Mouse (Mus musculus) gastrocnemius, postnatal 10 days (tissue): Measurements from ENCODE around the gene Rasgrp2. TPM values are rescaled to one million over a fixed set of nuclear protein-coding genes. Genes with fewer than 3 reads are reported as not detected.

Experiments used
- DNase-seq: peaks from one replicate; pipeline ENCODE4 v3.0.0; 2021; ENCODE audit warnings: mixed read lengths
- long read RNA-seq, 2 experiments: library from polyadenylated mRNA; stranded (forward); transcript quantifications; one replicate each; pipeline ENCODE4 v2.0.0; 2021
- total RNA-seq, 2 experiments: library from RNA; stranded (reverse); gene quantifications; 2 replicates each; pipeline ENCODE4 v1.2.3; 2021

Rasgrp2 gene
- total RNA-seq: 10 to 100 TPM; 30.5 to 31.4 TPM
- long read RNA-seq, experiment 1, partial matches to known transcripts: 2 of 8 reads
- long read RNA-seq, experiment 1, other reads (novel, unspliced or antisense): 6 of 8 reads
- long read RNA-seq, experiment 2, partial matches to known transcripts: 3 of 12 reads
- long read RNA-seq, experiment 2, other reads (novel, unspliced or antisense): 9 of 12 reads

DNA sequence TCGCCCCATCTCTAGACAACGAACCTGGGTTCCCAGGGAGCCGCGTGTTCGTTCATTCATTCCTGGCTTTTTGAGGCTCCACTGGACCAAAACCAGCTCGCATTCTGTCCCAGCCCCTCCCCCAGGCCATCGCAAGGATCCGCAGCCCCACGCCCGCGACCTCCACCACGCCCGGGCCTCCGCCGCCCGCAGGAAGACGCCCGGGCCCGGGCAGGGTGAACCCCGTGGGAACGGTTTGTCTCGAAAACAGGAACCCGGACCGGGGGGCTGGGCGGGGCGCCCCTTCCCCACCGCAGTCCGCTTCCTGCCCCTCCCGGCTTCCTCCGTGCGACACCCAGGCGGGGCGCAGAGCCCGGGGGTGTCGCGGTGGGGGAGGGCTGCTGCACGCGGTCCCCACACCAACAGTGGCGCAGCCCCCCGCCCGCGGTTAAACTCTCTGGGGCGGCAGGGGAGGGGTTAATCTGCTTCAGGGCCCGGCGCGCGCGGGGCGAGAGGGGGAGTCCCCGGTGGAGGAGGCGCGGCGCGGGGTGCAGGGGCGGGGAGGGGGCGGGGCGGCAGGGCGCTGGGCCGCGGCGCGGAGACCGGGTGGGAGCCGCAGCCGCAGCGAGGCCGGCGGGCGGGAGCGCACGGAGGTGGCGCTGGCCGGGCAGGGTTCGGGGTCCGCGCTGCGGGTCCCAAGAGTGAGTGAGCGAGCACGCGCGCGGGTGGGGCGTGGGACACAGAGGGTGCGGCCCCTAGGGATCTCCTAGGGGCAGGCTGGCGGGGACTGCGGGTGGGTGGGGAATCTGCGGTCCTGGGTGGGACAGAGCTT lies at the start of gene Rasgrp2:
Gene Rasgrp2 (plus strand): TSS at position 56 of the 811 bp plus-strand sequence.
- DNase-seq: peak; percentile 56

GRCm38 (mm10) chr19:6351431-6352106 lies 47.6 kb upstream of the Rasgrp2 start:
- no peak for DNase-seq

DNA sequence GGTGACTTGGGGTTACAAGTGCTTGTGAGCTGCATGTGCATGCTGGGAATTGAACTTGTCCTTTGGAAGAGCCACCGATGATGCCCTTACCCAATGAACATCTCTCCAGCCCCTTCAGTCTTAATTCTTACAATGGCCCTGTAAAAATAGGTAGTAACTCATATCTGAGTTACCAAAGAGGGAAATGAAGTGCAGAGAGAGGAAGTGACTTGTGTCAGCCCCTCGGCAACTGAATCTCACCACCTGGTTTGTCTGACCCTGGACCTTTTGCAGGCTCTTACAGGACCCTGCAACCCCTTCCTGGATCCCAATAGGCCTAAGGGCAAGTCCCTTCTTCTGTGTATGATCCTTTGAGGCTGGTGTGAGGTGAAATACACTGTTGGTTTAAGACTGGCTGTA lies 47.0 kb upstream of the Rasgrp2 start:
- DNase-seq: no peak

GRCm38 (mm10) chr19:6354030-6354429 lies 45.1 kb upstream of the Rasgrp2 start:
- no peak for DNase-seq

GRCm38 (mm10) chr19:6361291-6361690 lies 37.8 kb upstream of the Rasgrp2 start:
- no peak for DNase-seq

GRCm38 (mm10) chr19:6363091-6363410 lies 36.1 kb upstream of the Rasgrp2 start:
- no peak for DNase-seq

DNA sequence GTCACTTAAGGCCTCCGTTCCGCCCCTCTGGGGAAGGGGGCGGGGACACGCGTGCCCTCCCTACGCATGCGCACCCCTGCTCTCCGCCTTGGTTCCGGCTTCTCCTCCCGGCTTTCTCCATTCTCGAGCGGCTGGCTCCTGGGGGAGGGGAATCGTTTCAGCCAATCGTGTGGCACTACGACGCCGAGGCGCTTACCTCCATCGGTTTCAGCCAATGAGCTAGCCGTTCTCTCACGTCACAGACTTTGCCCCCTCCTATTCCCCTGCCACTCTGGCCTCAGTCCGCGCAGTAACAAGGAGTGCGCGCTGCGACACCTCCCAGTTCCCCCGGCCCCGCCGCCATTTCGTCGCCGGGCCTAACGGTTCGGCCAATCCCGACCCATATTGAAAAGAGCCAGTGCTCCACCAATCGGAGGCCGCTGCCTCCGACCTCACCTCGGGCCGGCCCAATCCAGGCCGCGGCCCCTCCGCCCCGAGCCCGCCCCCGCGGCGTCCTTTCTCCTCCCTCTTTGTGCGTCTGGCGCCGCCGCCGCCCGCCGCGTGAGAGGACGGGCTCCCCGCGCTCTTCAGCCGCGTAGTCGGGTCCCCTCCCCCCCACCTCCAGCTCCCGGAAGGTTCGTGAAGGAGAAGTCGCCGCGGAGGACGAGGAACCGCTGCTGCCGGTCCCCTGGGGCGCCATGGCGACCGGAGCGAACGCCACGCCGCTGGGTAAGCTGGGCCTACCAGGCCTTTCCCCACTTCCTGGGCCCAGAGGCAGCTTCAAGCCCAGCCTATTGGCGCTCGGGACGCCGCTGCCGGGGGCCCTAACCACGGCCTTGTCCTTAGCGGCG lies 35.5 kb upstream of the Rasgrp2 start, which contains the start of gene Sf1:
Gene Sf1 (plus strand): TSS at position 280 of the 830 bp plus-strand sequence.
- peak; percentile 99 for DNase-seq

DNA sequence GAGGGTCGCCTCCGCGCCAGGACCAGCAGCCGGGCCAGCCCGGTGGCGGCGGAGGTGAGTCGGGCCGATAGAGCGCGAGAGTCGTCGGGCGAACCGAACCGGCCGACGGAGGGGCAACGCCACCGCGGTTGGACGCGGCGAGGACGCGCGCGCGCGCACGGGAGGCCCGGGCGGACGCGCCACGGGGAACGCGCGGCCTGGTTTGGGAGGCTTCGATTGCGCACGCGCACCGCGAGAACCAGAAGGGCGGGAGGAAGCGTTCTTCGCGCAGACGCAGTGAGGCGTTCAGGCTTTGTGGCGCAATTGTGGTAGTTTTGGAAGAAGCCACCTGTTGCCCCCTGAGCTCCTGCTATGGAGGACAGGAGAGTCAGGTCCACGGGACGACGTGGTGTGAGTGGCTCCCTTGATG lies 34.8 kb upstream of the Rasgrp2 start:
- DNase-seq: peak; percentile 96

GRCm38 (mm10) chr19:6364842-6365241 lies 34.3 kb upstream of the Rasgrp2 start:
- DNase-seq: no peak

DNA sequence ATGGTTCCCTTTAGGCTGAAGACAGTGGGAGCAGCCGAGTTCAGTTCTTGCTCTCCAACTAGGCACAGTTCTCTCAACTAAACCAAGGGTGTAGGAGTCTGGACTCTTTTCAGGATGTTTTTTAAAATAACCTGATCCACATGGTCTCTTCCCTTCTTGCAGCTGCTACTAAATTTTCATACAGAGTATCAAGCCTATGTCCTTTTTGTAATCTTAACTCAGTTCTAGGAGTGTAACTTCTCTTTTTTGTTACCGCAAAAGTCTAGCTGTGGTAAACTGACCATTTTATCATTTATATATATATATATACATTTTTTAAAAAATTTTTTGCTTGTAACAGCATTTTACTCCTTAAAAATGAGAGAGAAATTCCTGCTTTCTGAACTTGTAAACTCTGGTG lies 29.0 kb upstream of the Rasgrp2 start:
- no peak for DNase-seq

DNA sequence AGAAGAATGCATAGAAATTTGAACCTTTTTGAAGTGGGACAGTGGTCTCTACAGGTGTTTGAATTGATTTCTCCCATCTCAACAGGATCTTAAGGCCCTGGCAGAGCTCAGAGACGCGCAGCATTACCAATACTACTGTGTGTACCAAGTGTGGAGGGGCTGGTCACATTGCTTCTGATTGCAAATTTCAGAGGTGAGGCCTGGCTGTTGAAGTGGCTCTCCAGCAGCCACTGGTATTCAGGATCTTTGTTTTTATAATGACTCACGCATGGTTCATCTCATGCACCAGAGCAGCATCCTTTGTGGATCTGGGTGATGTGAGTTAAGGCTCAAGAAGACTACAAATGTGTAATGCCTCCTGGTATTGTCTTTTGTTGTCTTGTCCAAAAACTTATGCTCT lies 26.7 kb upstream of the Rasgrp2 start:
- DNase-seq: no peak

DNA sequence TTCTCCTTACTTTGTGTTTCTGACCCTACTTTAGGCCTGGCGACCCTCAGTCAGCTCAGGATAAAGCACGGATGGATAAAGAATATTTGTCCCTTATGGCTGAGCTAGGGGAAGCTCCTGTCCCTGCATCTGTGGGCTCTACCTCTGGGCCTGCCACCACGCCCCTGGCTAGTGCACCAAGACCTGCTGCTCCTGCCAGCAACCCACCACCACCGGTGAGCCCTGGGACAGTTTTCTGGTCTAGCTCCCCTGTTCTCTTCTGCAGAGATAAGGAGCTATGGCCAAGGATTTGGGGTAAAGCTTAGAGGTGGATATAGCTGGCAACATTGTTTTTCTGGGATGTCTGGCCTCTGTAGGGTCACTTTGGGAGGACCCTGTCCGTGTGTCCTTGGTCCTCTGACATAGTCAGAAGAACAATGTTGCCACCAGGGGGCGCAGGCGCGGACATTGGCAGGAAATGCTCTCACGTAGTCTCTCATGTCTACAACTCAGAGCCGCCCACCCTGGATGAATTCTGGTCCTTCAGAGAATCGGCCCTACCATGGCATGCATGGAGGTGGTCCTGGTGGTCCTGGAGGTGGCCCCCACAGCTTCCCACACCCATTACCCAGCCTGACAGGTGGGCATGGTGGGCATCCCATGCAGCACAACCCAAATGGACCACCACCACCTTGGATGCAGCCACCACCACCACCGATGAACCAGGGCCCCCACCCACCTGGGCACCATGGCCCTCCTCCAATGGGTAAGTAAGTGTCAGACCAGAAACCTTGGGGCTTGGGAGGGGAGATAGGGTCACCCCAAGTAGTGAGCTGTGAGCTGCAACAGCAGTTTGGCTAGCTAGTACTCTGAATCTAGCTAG lies 25.4 kb upstream of the Rasgrp2 start:
- peak; percentile 96 for DNase-seq

DNA sequence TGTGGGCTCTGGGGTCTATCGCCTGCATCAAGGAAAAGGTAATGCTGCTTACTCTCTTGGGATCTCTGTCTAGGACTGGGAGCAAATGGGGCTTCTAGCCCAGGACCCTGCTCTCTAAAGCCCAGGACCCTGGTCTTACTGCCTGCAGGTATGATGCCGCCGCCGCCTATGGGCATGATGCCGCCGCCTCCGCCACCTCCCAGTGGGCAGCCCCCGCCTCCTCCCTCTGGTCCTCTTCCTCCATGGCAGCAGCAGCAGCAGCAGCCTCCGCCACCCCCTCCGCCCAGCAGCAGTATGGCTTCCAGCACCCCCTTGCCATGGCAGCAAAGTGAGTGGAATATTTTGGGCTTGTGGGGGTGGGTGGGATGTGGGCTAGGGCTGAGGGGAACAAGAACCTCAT lies 24.6 kb upstream of the Rasgrp2 start:
- no peak for DNase-seq

GRCm38 (mm10) chr19:6375423-6376254 lies 23.5 kb upstream of the Rasgrp2 start:
- DNase-seq: no peak

DNA sequence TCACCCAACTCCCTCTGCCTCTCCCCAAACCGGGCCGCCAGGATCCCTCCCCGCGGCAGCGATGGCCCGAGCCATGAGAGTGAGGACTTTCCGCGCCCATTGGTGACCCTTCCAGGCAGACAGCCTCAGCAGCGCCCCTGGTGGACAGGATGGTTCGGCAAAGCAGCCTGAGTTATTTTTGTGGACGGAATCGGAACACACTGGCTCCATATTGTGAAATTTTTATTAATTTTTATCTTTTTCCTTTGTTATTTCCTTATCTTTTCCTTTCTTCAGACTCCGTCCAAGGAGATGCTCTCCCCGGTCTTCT lies 22.9 kb upstream of the Rasgrp2 start:
- DNase-seq: peak; percentile 85

DNA sequence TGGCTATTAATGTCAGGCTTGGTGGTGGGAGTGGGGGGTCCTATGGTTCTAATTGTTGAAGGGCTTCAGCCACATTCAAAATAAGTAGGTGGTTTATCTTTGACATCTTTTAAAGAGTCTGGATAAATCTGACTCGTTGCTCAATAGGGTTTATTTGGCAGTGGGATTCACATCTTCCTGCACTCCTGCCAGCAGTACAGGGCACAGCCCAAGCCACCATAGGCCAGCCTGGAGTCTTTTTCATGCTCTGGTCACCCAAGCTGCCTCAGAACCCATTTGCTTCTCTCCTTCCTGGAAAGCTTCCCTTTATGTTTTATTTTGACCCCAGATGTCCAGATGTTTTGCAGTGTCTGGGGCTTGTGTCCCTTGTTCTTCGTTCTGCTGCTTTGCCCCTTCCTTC lies 22.5 kb upstream of the Rasgrp2 start:
- no peak for DNase-seq

- no peak for DNase-seq
These were observed 21.7 kb upstream of the Rasgrp2 start for GRCm38 (mm10) chr19:6377327-6378040.

DNA sequence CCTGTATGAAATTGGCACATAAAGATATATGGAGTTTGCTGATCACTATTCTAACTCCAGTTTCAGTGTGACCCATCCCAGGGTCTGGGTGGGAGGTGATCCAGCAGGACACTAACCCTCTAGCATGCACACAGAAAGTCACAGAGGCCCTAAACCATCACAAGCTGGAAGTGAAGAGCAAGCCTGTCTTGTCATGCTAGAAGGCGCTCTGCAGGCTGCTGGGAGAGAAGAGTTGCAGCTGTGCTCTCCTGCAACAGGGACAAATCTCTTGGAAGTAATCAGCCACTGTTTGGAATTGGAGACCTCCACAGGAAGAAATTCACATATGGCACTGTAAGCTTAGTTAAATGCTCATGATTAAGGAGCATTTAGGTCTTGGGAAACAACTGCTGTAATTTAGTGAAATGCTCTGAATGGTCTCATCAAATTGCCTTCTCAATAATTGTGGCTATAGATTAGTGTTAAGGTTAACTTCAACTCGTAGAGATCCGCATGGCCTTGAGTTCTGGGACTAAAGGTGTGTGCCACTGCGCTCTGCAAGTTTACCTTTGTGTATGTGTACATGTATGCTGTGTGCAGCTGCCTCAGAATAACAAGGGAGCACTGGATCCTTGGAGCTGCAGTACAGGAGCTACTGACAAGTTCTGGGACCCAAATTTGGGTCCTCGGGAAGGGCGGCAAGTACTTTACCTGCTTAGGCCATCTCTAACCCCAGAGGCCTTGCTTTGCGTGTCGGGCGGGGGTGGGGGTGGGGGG lies 18.6 kb upstream of the Rasgrp2 start:
- DNase-seq: no peak

DNA sequence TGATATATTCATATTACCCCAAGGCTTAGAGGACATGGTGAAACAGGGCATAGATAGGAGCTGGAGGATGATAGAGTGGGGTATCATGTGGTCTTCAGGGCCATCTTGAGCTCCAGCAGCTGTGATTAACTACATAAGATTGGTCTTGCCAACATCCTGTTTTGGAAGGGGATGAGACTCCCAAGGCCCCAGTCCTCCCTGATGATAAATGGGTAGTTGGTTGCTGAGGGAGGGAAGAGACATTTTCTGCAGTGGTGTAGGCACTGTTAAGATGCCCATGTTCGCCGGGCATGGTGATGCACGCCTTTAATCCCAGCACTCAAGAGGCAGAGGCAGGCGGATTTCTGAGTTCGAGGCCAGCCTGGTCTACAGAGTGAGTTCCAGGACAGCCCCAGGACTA lies 17.9 kb upstream of the Rasgrp2 start:
- no peak for DNase-seq
